Mouse (Mus musculus): Measurements from ENCODE around the gene Alox12.

GRCm38 (mm10) chr11:70297405-70297804 lies 42.3 kb upstream of the Alox12 start:
- no peak for TF ChIP-seq CTCF (IDR thresholded peaks at IDR 0.05; ENCODE audit: low read depth)
- no peak for TF ChIP-seq EP300 (IDR thresholded peaks at IDR 0.05; ENCODE audit: low read depth)

Data from heart, postnatal 0 days (tissue).